Mouse (Mus musculus): ENCODE results near the gene Bag6.
A peak's percentile ranks its signal among the peaks of the same experiment; 100 is the strongest.

DNA sequence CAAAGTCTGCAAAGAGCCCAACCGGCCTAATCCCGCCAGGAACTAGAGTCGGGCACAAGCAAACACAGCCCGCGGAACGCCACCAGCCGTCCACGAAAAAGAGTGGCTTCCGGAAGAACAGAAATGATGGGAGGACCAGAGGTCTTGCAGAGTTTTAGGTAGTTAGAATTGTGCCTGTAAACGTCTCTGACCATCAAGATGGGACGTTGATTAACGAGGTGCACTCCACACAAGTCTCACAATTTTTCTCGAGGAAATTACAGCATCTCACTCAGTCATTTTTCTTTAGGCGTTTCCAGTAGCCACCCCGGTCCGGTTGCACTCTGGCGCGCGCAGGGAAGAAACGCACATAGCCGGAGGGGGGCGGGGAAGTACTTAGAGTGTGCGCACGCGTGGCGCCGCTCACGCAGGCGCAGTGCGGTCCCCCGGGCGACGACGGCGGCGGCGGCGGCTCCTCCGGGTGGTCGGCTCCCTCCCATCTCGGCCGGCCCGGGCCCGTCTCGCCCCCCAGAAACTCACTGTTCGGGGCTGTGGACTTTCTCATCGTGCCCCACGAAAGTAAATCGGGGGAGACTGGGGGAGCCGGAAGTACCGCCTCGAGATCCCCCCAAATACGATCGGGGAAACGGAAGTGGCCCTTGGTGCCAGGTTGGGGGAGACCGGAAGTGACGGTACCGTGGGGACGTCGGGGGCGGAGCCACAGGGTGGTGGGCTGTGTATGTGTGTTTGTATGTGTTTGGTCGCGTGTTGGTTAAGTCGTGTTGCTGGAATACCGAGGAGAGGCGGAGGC is at the start of gene Bag6:
- TF ChIP-seq EP300 (IDR thresholded peaks at IDR 0.05; ENCODE audit: low read depth): peak; percentile 95
- no peak for TF ChIP-seq CTCF (IDR thresholded peaks at IDR 0.05; ENCODE audit: low read depth)
